Mouse (Mus musculus) neural tube, embryonic 15.5 days (tissue): ENCODE data around the gene Tmem273. TPM values are rescaled to one million over a fixed set of nuclear protein-coding genes. Genes with fewer than 3 reads are reported as not detected.

Experiments
- ATAC-seq: fragments of 200-750 bp; cut with Nextera tagmentation; 2 replicates; pipeline ENCODE4 v1.8.0; 2017; ENCODE audit warnings: mild to moderate bottlenecking, moderate TSS enrichment, moderate library complexity; ENCODE audit not compliant: low FRiP score
- H3K27ac ChIP-seq: fragments of 300-500 bp; sonication (generic); replicated peaks from 2 replicates; pipeline ENCODE4 v1.5.1; 2015; ENCODE audit warnings: mild to moderate bottlenecking, inconsistent platforms
- H3K27me3 ChIP-seq: fragments of 300-500 bp; sonication (generic); replicated peaks from 2 replicates; pipeline ENCODE4 v1.6.1; 2015; ENCODE audit warnings: inconsistent platforms
- H3K36me3 ChIP-seq: fragments of 300-500 bp; sonication (generic); 2 replicates; pipeline ENCODE4 v1.6.1; 2015; ENCODE audit warnings: inconsistent platforms
- H3K4me1 ChIP-seq: fragments of 300-500 bp; sonication (generic); 2 replicates; pipeline ENCODE4 v1.6.1; 2015; ENCODE audit warnings: inconsistent platforms
- H3K4me2 ChIP-seq: fragments of 300-500 bp; sonication (generic); 2 replicates; pipeline ENCODE4 v1.6.1; 2015; ENCODE audit warnings: inconsistent platforms, mild to moderate bottlenecking, moderate library complexity
- H3K4me3 ChIP-seq: fragments of 300-500 bp; sonication (generic); replicated peaks from 2 replicates; pipeline ENCODE4 v1.5.1; 2015; ENCODE audit warnings: mild to moderate bottlenecking, inconsistent platforms
- H3K9ac ChIP-seq: fragments of 300-500 bp; sonication (generic); replicated peaks from 2 replicates; pipeline ENCODE4 v1.6.1; 2015; ENCODE audit warnings: mild to moderate bottlenecking, inconsistent platforms
- H3K9me3 ChIP-seq: fragments of 300-500 bp; sonication (generic); replicated peaks from 2 replicates; pipeline ENCODE4 v1.6.1; 2016; ENCODE audit warnings: inconsistent platforms
- WGBS: fragments of 180-500 bp; shearing (Covaris S2); methylation state at CpG from one replicate; pipeline ENCODE4 v1.1.7; 2015; ENCODE audit warnings: mixed read lengths; 5-methylcytosine and 5-hydroxymethylcytosine counted together
- polyA plus RNA-seq: library from polyadenylated mRNA; unstranded; fragments of >200 nt; fragmentation: Nextera tagmentation; extraction: Ambion mirVana; gene quantifications from 2 replicates; pipeline ENCODE4 v1.2.1, GENCODE M21; 2015

Gene Tmem273
- polyA plus RNA-seq, 1 experiment from 2014 or later, result 0.40 TPM

- 45% methylated on average over 2 of the region's 2 CpGs for WGBS
These were observed 75.9 kb downstream of the Tmem273 start for GRCm38 (mm10) chr14:32861656-32862055.

GRCm38 (mm10) chr14:32865331-32865730 is 79.6 kb downstream of the Tmem273 start:
- H3K4me2 ChIP-seq, result no peak overlapping the region
- H3K4me1 ChIP-seq, result peaks cover 9% of the 10 kb centered on the region
- 0 out of 2 replicates have a peak, but pooled peaks cover 2% of the 10 kb centered on the region for H3K27me3 ChIP-seq
- 82% methylated on average over 3 of the region's 3 CpGs for WGBS
- no peaks in the 10 kb centered on the region for H3K9me3 ChIP-seq
- H3K9ac ChIP-seq, result no peak overlapping the region
- no peak for ATAC-seq
- no peaks in the 10 kb centered on the region for H3K36me3 ChIP-seq
- no peak overlapping the region for H3K27ac ChIP-seq
- H3K4me3 ChIP-seq, result no peak overlapping the region

More at GRCm38 (mm10) chr14:32861656-32862055, 75.9 kb downstream of the Tmem273 start:
- no peaks in the 10 kb centered on the region for H3K9me3 ChIP-seq
- peaks cover 31% of the 10 kb centered on the region for H3K4me1 ChIP-seq
- H3K9ac ChIP-seq, result no peak overlapping the region
- peak overlapping the region; percentile 11; the same call in 1 of the 2 replicates for H3K27ac ChIP-seq
- H3K4me2 ChIP-seq, result no peak overlapping the region
- no peaks in the 10 kb centered on the region for H3K36me3 ChIP-seq
- no peak overlapping the region for H3K4me3 ChIP-seq
- no peak for ATAC-seq
- peaks cover 21% of the 10 kb centered on the region for H3K27me3 ChIP-seq

Other genes starting within 250 kb of the Tmem273 start
- gene Prrxl1, start 186.6 kb upstream of the Tmem273 start, polyA plus RNA-seq, result 112 and 125 TPM in 2 replicates
- gene 3425401B19Rik, start 100.7 kb upstream of the Tmem273 start, polyA plus RNA-seq, result 0.22 and 0.42 TPM in 2 replicates
- 0.06 TPM in 1 of 2 replicates, not detected in the other for gene Fam170b, start 48.0 kb downstream of the Tmem273 start, polyA plus RNA-seq
- gene Vstm4, start 70.8 kb downstream of the Tmem273 start, polyA plus RNA-seq, result 12.3 and 14.1 TPM in 2 replicates
- gene Lrrc18, start 205.4 kb downstream of the Tmem273 start, polyA plus RNA-seq, result 0.41 and 0.70 TPM in 2 replicates